Mouse (Mus musculus): ENCODE results near the gene Smndc1.

DNA sequence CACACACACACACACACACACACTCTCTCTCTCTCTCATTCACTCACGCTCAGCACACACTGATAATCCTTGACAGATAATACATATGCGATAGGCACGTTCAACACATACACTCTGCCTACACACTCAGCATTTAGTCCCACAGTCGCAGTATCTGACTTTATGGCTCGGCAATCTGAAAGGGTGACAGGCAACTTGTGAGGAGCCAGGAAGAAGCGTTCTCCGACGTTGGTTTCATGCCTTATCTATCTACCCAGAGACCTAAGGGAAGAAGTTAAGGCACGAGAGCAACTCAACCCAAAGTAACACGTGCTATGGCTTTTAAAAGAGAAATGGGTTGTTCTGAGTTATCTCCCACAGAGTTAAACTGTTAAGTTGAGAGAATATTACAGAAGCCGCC, 24.3 kb upstream of the Smndc1 start:
- TF ChIP-seq CTCF (IDR thresholded peaks at IDR 0.05; ENCODE audit: low read depth, low read length) (no peak), POLR2A (IDR thresholded peaks at IDR 0.05; ENCODE audit: insufficient read depth, low read length) (no peak), EP300 (IDR thresholded peaks at IDR 0.05; ENCODE audit: insufficient read depth, low read depth, low read length) (no peak)

Data from ES-Bruce4 (cell line).